Mouse (Mus musculus) ES-Bruce4 (cell line): ENCODE data around the gene Slc25a5.
"Not testable (repeated sequence)": the region's sequence is repeated elsewhere in the genome, so short reads cannot be mapped to it uniquely, and the experiment has no call there.

Experiments
- CTCF ChIP-seq: IDR thresholded peaks from one replicate; pipeline ENCODE4 v1.8.1; 2011; ENCODE audit warnings: low read depth, low read length
- EP300 ChIP-seq: IDR thresholded peaks from 2 replicates; pipeline ENCODE4 v1.6.1; 2011; ENCODE audit warnings: low read depth, low read length; ENCODE audit not compliant: insufficient read depth
- POLR2A ChIP-seq: IDR thresholded peaks from one replicate; pipeline ENCODE4 v1.8.1; 2011; ENCODE audit warnings: low read length; ENCODE audit not compliant: insufficient read depth

DNA sequence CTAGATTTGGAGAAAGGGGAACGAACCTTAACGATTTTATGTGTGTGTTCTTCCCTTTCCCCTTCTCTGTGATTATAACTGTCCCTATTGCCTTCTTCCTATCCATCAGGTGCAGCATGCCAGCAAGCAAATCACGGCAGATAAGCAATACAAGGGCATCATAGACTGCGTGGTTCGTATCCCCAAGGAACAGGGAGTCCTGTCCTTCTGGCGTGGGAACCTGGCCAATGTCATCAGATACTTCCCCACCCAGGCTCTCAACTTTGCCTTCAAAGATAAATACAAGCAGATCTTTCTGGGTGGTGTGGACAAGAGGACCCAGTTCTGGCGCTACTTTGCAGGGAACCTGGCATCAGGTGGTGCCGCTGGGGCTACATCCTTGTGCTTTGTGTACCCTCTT, 1.3 kb downstream of the Slc25a5 start:
- not testable (repeated sequence) for TF ChIP-seq POLR2A, CTCF, EP300
